Mouse (Mus musculus): ENCODE measurements around the gene Ildr2.
A peak's percentile ranks its signal among the peaks of the same experiment; 100 is the strongest.

The Ildr2 gene

DNA sequence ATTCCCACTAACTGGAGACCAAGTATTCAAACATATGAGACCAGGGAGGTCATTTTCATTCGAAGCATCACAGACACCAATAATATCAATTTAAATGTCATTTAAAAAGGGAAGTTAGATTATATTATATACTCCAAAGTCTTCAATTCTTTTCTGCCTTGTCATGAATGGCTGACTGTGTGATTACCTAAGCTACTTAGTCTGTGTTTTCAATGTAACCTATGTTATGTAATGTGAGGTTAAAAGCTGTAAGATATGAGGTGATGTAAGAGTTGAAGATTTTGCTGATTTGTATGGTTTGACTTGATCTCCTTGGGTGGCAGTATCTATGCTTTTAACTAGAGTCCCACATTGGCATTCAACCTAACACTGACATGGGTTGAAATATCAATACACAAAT, 88.6 kb downstream of the Ildr2 start:
- no peak for DNase-seq (ENCODE audit: extremely low spot score)

DNA sequence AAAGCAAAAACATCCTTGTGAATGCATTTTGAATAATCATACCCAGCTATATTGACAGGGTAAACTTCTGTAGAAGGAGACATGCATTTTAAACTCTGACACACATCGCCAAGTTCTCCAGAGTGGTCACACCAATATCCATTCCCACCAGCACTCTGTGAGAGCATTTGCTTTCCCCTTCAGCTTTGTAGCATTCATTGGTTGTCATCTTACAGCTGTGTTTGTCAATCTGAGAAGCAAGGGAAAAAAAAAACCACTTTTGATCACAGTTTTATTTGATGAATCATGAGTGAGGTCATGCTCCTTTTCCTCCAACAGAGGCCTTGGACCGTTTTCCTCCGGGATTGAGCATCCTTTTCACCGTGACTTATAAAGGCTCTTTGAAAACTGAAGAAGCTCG, 89.6 kb downstream of the Ildr2 start:
- no peak for DNase-seq (ENCODE audit: extremely low spot score)

DNA sequence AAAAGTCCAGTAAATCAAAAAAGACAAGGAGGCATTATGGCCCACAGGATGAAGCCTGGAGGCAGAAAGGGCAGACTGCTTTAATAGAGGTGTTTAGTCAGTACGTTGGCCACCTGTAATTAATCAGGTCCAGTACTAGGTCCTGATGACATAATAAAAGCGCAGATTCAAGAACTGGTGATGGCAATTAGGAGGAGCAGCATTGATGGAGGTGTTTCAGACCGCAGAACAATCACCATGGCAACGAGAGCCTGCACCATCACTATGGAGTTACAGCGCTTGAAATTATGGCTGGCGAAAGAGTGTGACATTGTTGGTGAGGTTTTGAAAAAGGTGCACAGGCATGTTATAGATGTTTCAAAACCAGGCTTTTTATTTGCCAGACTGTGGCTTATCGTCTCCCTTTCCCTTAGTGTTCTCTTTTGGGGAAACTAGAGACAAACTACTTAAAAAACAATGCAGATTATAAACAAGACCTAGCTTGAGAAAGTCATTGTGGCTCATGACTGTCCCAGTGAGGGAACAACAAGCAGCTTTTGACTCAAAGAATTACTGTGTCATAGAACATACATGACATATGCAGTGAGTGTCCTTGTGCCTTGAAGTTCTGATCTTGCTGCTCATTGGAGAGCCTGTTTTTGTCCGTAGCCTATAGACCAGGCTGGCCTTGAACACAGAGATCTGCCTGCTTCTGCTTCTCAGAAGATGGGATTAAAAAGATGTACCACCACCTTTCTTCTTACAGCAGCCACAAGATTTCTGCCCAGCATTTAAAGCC, 90.5 kb downstream of the Ildr2 start:
- DNase-seq (ENCODE audit: extremely low spot score): no peak

DNA sequence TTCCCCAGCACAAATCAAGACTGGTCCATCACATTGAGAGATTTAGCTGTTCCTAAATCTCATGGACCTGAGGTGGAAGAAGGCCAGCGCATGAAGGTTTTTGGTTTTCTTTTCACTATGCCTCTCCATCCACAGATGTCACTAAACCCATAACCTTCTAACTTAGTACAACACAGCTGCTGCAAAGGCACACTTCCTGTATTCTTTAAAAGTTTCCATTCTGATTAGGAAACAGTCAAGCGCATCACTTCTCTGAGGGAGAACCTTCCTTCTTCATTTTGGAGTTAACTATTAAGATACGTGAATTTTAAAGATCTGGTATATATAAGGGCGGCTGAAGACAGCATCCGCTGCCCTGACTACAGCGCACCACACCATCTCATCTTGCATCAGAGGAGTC, 91.7 kb downstream of the Ildr2 start:
- DNase-seq (ENCODE audit: extremely low spot score): no peak

DNA sequence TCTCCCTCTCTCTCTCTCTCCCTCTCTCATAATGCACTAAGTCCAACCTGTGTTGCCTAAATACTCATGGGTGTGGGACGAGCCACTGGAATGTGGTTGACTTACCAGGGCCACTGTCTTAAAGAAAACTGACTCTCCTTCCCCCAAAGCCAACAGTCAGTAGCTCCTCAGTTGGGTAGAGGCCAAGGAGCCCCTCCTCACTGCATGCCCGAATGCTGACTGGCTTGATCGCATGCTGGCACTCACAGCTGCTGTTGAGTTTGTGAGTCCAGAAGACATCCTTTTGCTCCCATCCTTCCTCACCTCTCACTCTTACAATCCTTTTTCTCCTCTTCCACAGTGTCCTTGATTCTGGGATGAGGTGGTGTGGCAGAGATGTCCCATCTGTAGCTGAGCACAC, 93.0 kb downstream of the Ildr2 start:
- no peak for DNase-seq (ENCODE audit: extremely low spot score)

DNA sequence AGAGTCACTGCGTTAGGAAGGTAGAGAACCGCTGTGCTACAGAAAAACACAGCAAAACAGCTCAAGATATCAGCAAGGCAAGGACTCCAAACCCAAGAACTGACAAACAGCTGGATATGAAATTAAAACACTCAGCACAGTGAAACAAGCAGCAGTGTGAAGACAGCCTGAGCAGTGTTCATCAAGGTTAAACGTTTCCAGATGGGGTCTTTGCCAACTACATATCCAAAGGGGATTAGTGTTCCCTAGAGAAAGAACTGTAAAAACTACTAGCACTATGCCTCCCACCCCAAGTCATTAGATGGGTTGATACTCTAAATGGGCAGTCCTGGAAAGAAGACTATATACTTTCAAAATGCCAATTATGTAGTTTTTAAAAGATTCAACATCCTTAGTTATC, 95.4 kb downstream of the Ildr2 start:
- no peak for DNase-seq (ENCODE audit: extremely low spot score)

DNA sequence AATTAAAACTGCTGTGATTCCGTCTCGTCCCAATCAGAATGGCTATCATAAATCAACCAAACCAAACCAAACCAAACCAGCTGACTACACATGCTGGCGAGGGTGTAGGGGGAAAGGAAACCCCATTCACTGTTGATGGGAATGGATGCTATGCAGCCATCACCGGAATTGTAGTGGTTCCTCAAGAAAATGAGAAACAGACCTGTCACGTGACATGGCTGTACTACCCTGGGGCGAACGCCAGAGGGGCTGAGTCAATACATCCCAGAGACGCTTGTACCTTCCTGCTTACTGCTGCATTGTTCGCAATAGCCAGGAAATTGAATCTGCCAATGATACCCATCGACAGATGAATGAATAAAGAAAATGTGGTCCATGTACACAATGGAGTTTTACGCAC, 95.8 kb downstream of the Ildr2 start:
- DNase-seq (ENCODE audit: extremely low spot score): no peak

DNA sequence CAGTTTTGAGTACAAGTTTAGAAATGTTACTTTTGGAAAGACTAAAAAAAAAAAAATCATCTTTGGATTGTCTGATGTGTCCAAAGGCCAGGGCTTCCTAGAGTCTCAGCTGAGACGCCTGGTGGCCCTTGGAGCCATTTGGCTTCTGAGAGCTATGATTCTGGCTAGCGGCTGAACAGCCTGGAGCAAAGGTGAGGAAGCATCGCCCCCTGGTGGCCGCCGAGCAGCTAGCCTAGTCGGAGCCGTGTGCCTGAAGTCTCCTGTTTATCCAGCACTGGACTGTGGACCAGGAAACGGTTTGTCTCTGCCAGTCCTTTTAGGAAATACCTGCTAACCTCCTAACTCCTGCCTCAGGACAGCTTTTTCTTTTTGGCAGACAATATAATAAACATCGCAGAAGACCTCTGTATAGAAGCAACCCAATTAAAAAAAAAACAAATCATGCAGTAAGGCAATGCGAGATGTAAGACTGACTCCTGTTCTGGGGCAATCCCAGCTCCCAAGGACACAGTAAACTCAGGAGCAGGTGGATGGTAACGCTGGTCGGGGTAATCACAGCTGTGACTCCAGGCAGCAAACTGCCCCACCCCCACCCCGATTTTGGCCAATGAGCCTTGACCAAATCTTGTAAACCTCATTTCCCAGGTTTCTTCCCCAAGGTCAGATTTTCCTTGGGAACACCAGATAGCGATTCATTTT, 106.4 kb downstream of the Ildr2 start:
- peak; percentile 74 for DNase-seq (ENCODE audit: extremely low spot score)

DNA sequence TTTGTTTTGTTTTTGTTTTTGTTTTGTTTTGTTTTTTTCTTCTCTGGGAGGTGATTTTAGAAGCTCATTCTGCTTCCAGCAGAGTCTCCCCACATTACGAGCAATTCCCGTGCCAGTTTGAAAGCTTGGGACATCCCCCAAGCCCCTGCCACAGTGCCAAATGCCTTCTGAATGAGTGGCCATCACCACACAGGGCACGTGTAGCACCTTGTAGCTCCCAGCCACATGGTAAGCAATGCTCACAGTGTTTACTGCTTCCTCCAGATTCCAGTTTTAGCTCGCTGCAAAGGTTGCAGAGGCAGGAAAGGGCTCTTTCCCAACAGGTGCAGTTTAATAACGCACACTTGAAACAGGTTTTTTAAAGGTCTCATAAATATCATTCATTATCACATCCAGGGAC, 107.0 kb downstream of the Ildr2 start:
- no peak for DNase-seq (ENCODE audit: extremely low spot score)

DNA sequence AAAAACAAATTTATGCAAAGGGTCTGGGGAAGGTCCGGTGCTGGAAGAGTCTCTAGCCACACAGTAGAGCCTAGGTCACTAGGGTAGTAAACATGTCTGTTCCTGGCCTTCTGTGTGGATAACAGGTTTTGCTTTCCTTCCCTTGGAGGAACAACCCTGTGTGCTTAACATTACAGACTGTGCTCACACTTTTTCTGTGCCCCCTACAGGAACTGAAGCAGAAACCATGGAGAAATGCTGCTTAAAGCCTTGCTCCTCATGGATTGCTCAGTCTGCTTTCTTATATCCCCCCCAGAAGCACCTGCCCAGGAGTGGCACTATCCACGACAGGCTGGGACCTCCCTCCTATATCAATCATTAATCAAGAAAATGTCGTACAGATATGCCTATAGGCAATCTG, 107.9 kb downstream of the Ildr2 start:
- no peak for DNase-seq (ENCODE audit: extremely low spot score)

DNA sequence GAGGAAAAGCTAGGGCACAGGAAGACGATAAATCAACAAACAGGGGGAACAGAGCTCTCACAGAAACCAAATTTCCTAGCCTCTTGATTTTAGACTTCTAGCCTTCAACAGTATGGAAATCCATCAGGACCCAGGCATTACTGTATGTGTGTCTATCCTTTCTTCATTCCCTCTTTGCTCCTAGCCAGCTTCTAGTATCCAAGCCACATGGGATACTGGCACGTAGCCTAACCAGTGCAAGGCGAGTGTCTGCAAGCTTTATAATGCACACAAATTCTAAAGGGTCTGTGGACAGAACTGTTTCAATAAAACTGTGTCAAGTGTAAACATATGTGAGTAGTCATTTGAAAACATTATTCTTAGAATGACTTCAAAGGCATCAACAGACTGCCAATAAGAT, 108.7 kb downstream of the Ildr2 start:
- DNase-seq (ENCODE audit: extremely low spot score): no peak

DNA sequence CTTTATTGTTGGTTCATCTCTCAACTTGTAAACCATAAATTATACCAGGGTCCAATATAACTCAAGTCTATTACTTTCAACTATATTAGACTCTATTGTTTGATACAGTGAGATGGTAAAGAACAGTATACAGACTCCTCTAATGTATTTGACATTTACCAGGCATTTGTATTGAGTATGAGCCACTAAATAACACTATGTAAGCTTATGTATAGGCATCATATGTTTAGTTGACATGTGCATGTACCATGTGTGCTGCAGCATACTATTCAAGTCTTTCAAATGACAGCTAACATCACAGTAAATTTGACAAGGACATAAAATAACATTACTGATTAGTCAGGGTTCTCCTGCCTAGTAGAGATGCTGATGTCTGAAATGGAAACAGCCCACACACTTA, 109.2 kb downstream of the Ildr2 start:
- DNase-seq (ENCODE audit: extremely low spot score): no peak

Data from embryo, embryonic 9.5 days (tissue).